Mouse (Mus musculus) olfactory bulb, adult 2 months (tissue): ENCODE measurements at regions not wholly inside any gene's neighbourhood (a gene's known extent, or its start where the extent isn't known, plus 50 kb on each side); places are given as distances from the start of the nearest gene placed in this dataset.
A peak's percentile ranks its signal among the peaks of the same experiment; 100 is the strongest.

ENCODE experiments used
- H3K27ac ChIP-seq: fragments of 200-500 bp; 2 replicates; pipeline ENCODE4 v1.5.1; 2012; ENCODE audit warnings: low read depth, low read length; ENCODE audit not compliant: insufficient read depth
- H3K4me1 ChIP-seq: fragments of 200-500 bp; 2 replicates; pipeline ENCODE4 v1.6.1; 2012; ENCODE audit warnings: low read length; ENCODE audit not compliant: control insufficient read depth, insufficient read depth
- H3K4me3 ChIP-seq: fragments of 200-500 bp; 2 replicates; pipeline ENCODE4 v1.5.1; 2012; ENCODE audit warnings: mild to moderate bottlenecking, low read depth, low read length, moderate library complexity; ENCODE audit not compliant: insufficient read depth
- CTCF ChIP-seq: fragments of 200-500 bp; IDR thresholded peaks from 2 replicates; pipeline ENCODE4 v1.5.1; 2012; ENCODE audit warnings: low read depth, mild to moderate bottlenecking, low read length, moderate library complexity; ENCODE audit not compliant: insufficient read depth
- POLR2A ChIP-seq: fragments of 200-500 bp; IDR thresholded peaks from 2 replicates; pipeline ENCODE4 v1.6.1; 2012; ENCODE audit warnings: mild to moderate bottlenecking, low read depth, low read length, moderate library complexity; ENCODE audit not compliant: insufficient read depth
- WGBS: fragments of 180-500 bp; shearing (Covaris S2); methylation state at CpG from one replicate; pipeline ENCODE4 v1.1.7; 2018; 5-methylcytosine and 5-hydroxymethylcytosine counted together

GRCm38 (mm10) chr12:112416537-112416936, 72.7 kb upstream of the A530016L24Rik start:
- no peak for TF ChIP-seq CTCF
- no peak for TF ChIP-seq POLR2A
- 79% methylated on average over 13 of the region's 13 CpGs for WGBS
- no peak overlapping the region for H3K27ac ChIP-seq
- H3K4me3 ChIP-seq: no peak overlapping the region
- peaks cover 5% of the 10 kb centered on the region; the same call in 1 of the 2 replicates for H3K4me1 ChIP-seq

GRCm38 (mm10) chr12:112418636-112419035, 70.6 kb upstream of the A530016L24Rik start:
- Histone ChIP-seq H3K4me1 (peaks cover 9% of the 10 kb centered on the region; the same call in 1 of the 2 replicates), H3K4me3 (no peak overlapping the region), H3K27ac (no peak overlapping the region)
- TF ChIP-seq POLR2A: no peak
- no peak for TF ChIP-seq CTCF
- WGBS: 95% methylated on average over 12 of the region's 12 CpGs

GRCm38 (mm10) chr12:112422177-112422576, 67.1 kb upstream of the A530016L24Rik start:
- WGBS: 42% methylated on average over 9 of the region's 9 CpGs
- no peak overlapping the region for H3K27ac ChIP-seq

GRCm38 (mm10) chr12:112424150-112424549, 65.1 kb upstream of the A530016L24Rik start:
- WGBS: 90% methylated on average over 6 of the region's 6 CpGs
- Histone ChIP-seq H3K27ac (no peak overlapping the region), H3K4me1 (peaks cover 23% of the 10 kb centered on the region), H3K4me3 (no peak overlapping the region)
- TF ChIP-seq POLR2A: no peak
- no peak for TF ChIP-seq CTCF

More at GRCm38 (mm10) chr12:112422177-112422576, 67.1 kb upstream of the A530016L24Rik start:
- no peak overlapping the region for H3K4me3 ChIP-seq
- no peak for TF ChIP-seq CTCF
- TF ChIP-seq POLR2A: no peak
- peaks cover 23% of the 10 kb centered on the region for H3K4me1 ChIP-seq

- Histone ChIP-seq H3K4me1 (peaks cover 23% of the 10 kb centered on the region), H3K27ac (no peak overlapping the region), H3K4me3 (no peak overlapping the region)
- WGBS: 88% methylated on average over 9 of the region's 9 CpGs
- TF ChIP-seq CTCF: no peak
- no peak for TF ChIP-seq POLR2A
These were observed 62.6 kb upstream of the A530016L24Rik start for GRCm38 (mm10) chr12:112426681-112427080.

- H3K4me1 ChIP-seq: peaks cover 19% of the 10 kb centered on the region
- no peak overlapping the region for H3K27ac ChIP-seq
- 81% methylated on average over 22 of the region's 22 CpGs for WGBS
- TF ChIP-seq CTCF (no peak), POLR2A (no peak)
- no peak overlapping the region for H3K4me3 ChIP-seq
These were observed 59.0 kb upstream of the A530016L24Rik start for GRCm38 (mm10) chr12:112430104-112430846.

- TF ChIP-seq CTCF (no peak), POLR2A (no peak)
- 66% methylated on average over 12 of the region's 12 CpGs for WGBS
- Histone ChIP-seq H3K4me3 (no peak overlapping the region), H3K4me1 (peaks cover 20% of the 10 kb centered on the region), H3K27ac (no peak overlapping the region)
These were observed 55.9 kb upstream of the A530016L24Rik start for GRCm38 (mm10) chr12:112433315-112433714.

GRCm38 (mm10) chr12:112434673-112435294, 54.5 kb upstream of the A530016L24Rik start:
- WGBS: 45% methylated on average over 3 of the region's 3 CpGs
- TF ChIP-seq POLR2A: no peak
- no peak for TF ChIP-seq CTCF
- Histone ChIP-seq H3K4me3 (no peak overlapping the region), H3K4me1 (peaks cover 25% of the 10 kb centered on the region), H3K27ac (peak overlapping the region; percentile 32)
